Mouse (Mus musculus) left cerebral cortex, postnatal 36 days (tissue): Measurements from ENCODE around the gene Igf2bp2. TPM values are rescaled to one million over a fixed set of nuclear protein-coding genes. Genes with fewer than 3 reads are reported as not detected.

Source experiments
- DNase-seq, 2 experiments: peaks; one replicate each; pipeline ENCODE4 v3.0.0; 2021 to 2022; ENCODE audit warnings: low spot score in 2 of 2, mixed read lengths in 1 of 2
- intact Hi-C: fragments of 180-260 bp; cut with DNase I; formaldehyde crosslinking; loops from one replicate; pipeline ENCODE4 v1.15.1; 2025
- total RNA-seq, 2 experiments: library from RNA; stranded (reverse); gene quantifications; 2 replicates each; pipeline ENCODE4 v1.2.3; 2021

Igf2bp2 gene
- total RNA-seq, 2 experiments from 2014 or later: 0.79 to 2.4 TPM

- intact Hi-C loops: no loop called here
- DNase-seq: no peak
Measured at GRCm38 (mm10) chr16:22116058-22116457, 47.0 kb downstream of the Igf2bp2 start.

DNA sequence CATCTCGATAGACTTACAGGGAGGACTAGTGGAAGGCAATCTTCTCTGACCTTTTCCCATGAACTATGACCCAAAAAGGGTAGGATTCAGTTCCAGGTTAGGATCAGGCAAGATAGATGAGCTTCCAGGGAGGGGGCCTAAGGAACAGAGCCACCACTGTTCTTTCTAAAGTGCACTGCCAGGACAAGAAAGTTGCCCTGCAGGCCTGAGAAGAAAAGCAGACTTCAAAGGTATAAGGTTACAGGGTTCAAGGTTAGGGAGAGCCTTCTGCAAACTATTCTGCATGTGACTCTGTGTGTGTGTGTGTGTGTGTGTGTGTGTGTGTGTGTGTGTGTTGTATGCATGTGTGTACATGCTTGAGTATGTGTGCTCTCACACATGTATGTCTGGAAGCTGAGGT, 53.1 kb downstream of the Igf2bp2 start:
- intact Hi-C loops: no loop called here
- no peak for DNase-seq

- intact Hi-C loops: loop anchor here (5.0 kb wide), 1 partner anchor 183 kb away; no protein-coding TSS in a partner anchor
Measured at GRCm38 (mm10) chr16:22109159-22109558, 53.9 kb downstream of the Igf2bp2 start.

DNA sequence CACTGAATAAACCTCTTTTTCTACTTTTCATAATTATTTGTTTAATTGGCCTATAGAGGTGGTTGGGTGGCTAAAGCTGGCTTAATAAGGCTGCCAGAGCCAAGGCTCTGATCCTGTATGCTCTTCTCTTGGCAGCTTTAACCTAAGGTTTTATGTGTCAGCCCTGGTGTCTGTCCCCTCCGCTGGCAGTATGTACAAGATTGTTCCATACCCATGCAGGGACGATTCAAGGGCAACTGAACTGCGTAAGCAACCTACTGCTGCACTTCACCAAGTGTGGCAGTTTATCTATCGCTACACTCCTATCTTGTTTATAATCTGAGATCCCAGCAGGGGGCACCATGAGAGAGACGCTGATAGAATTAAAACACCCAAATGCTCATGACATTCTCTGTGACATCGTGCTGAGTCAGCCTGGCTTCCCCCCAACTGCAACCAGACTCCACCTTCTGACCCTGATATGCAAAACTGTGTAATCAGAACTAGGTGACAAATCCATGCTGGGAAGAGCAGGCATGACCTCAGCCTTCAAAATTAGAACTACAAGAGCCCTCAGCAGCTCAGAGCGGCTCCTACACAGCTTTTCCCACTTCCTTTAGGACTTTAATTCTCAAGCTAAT, 55.1 kb downstream of the Igf2bp2 start:
- peak in 1 of 2 experiments; percentile 14 for DNase-seq
- intact Hi-C loops: loop anchor here (5.0 kb wide), 1 partner anchor 184 kb away; no protein-coding TSS in a partner anchor

More at GRCm38 (mm10) chr16:22109159-22109558, 53.9 kb downstream of the Igf2bp2 start:
- DNase-seq: no peak

- DNase-seq: no peak
- intact Hi-C loops: loop anchor here (5.0 kb wide), 1 partner anchor 186 kb away; no protein-coding TSS in a partner anchor
Measured at GRCm38 (mm10) chr16:22106012-22106584, 57.0 kb downstream of the Igf2bp2 start.

DNA sequence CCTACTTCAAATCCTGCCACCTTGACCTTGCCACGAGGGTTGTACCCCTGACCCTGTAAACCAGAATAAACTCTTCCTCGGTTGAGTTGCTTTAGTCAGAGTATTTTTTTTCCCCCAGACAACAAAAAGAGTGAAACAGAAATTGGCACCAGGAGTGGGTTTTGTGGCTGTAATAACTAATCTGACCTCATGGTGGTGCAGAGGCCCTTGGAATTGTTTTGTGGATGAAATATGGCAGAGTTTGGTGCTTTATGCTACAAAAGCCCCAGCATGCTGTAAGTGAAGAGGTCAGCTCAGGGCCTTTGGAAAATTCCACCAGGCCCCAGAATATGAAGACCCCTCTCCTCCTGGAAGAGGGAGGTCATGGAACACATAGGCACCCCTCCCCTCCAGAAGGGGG, 63.0 kb downstream of the Igf2bp2 start:
- no peak for DNase-seq
- intact Hi-C loops: no loop called here

GRCm38 (mm10) chr16:22097659-22098058, 65.4 kb downstream of the Igf2bp2 start:
- intact Hi-C loops: no loop called here
- no peak for DNase-seq

DNA sequence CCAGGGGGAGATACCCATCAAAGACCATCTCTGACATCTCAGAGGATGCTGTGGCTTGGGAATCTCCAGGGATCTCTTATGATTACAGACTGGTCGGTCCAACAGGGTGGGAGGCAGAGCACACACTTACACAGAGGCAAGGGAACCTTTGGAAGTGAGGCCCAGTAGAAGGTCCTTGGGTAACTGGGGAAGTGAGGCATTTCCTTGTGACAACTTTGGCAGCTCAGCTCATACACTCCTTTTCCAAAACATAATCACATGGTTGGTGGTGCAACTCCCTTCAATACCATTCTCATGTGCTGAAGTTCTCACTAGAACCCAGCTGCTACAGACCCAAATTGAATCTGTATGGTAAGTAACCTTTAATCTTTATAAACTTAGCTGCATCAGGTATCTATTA, 67.3 kb downstream of the Igf2bp2 start:
- intact Hi-C loops: no loop called here

DNA sequence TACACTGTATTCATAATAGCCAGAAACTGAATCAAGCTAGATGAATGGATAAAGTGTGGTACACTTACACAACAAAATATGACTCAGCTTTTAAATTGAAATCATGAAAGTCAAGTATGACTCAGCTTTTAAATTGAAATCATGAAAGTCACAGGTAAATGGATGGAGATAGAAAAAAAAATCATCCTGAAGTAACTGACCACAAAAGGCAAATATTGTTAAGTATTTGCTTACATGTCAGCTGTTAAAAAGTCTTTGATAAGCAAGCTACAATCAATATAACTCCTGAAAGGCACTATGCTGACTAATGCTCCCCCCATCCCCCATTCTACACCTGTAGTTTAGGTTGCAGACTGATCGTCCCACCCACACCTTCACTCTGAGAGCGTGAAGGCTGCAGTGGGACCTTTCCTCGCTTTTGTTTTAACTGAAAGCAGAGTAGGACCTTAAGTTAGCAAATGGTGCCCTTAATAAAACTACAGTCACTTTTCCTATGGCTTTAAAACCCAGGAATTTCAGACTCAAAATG, 71.8 kb downstream of the Igf2bp2 start:
- no peak for DNase-seq
- intact Hi-C loops: no loop called here

More for the DNA sequence above, 67.3 kb downstream of the Igf2bp2 start:
- DNase-seq: no peak

DNA sequence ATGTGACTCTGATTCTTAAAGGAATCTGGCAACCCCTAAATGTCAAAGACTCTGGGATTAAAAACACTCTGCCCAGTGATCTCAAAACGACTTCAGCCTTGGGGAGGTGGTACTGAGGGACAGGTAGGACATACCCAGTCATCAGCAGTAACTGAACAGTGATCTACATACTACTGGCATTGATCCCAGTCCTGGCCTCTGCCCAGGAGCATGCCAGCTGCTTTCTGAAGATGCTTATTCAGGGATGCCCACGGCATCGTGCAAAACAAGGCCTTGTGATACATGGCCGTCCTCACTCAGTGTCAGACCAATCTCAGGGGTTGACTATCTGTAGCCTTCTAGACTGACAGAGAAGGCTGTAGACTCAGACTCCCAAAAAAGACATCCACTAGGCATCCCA, 77.7 kb downstream of the Igf2bp2 start:
- intact Hi-C loops: no loop called here
- DNase-seq: no peak

- no peak for DNase-seq
- intact Hi-C loops: no loop called here
Measured at GRCm38 (mm10) chr16:22080125-22080710, 82.9 kb downstream of the Igf2bp2 start.

DNA sequence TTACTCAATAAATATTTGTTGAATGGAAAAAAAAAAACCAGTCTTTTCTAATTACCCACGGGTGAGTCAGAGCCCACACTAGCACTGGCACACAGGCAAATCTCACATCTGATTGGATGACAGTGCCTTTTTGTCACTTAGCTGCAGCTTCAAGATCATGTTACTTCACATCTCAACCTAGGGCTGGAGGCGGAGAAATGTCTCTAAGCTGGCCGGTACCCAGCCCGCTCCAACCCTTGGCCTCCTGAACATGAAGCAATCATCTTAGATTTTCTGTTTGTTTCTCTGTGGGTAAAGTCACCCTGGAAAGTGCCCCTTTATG, 86.5 kb downstream of the Igf2bp2 start:
- DNase-seq: no peak
- intact Hi-C loops: no loop called here

GRCm38 (mm10) chr16:22075829-22076619, 87.1 kb downstream of the Igf2bp2 start:
- no peak for DNase-seq
- intact Hi-C loops: no loop called here

- intact Hi-C loops: no loop called here
Measured at GRCm38 (mm10) chr16:22075067-22075466, 88.0 kb downstream of the Igf2bp2 start.

DNA sequence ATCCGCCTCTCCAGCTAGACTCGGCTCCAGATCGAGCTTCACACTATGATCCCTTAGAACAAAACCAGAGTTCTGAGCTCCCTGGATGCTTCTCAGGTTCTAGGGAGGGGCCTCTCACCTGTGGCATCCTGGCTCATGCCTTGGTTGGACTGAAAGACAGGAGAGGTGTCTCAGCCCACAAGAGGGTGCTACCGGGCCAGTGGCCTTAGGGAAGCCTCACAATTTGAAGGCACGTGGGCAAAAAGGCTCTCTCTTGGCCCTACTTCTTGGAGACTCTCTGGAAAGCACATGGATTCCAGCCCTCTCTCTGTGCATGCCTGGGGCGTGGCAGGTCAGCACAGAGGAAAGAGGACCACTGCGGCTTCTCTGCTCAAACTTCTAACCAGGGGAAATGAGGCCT, 91.7 kb downstream of the Igf2bp2 start:
- intact Hi-C loops: no loop called here
- DNase-seq: no peak

More at GRCm38 (mm10) chr16:22075067-22075466, 88.0 kb downstream of the Igf2bp2 start:
- no peak for DNase-seq

DNA sequence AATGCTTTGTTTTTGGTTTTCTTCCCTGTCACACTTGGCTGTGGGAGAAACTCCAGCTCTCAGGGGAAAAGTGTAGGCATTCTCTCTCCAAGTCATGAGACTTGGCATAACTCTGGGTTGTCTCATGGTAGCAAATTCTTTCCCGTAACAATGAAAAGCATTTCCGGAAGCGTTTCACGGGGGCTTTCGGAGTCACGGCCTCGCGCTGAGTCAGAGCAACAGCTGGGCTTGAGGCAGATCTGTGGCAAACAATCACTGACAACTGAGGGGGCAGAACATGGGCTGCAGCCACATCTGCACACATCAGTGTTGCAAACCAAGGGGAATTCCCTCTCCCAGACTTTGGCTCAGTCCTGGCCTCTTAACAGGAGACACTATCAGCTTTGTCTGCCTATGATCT, 95.7 kb downstream of the Igf2bp2 start:
- DNase-seq: no peak
- intact Hi-C loops: no loop called here

- intact Hi-C loops: no loop called here
- no peak for DNase-seq
Measured at GRCm38 (mm10) chr16:22065536-22065935, 97.6 kb downstream of the Igf2bp2 start.

DNA sequence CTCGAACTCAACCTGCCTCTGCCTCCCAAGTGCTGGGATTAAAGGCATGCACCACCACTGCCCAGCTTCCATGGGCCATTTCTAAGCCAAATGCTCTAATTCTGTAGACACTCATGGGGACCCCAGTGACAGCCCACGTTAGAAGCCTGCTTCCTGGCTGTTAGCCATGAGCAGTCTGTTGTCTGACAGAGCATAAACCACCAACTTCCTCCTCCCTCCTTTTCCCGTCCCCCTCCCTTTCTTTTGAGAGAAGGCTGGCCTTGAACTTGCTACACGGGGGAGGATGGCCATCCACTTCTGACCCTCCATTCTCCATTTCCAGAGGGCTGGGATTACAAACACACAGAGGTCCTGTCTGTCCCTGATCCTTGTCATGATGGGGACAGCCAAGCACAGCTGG, 100.8 kb downstream of the Igf2bp2 start:
- DNase-seq: no peak
- intact Hi-C loops: no loop called here

- no peak for DNase-seq
- intact Hi-C loops: no loop called here
Measured at GRCm38 (mm10) chr16:22061555-22062160, 101.4 kb downstream of the Igf2bp2 start.

DNA sequence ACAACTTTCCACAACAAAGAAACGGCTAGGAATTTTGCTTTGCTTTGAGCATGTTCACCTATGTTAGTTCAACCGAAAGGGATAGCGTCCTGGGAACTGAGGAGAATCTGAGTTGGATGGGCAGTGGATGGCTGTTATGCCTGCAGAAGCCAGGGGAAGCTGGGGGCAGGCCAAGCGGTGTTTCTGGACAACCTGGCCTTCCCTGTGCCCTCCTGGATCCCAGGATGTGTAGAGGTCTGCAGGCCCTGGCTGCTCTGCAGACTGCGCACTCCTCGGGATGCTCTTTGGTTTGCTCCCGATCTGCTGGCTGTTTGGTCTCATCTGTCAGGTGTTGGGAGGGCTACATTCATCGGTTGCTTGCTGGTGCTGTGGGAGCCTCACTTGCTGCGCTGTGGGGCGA, 102.7 kb downstream of the Igf2bp2 start:
- DNase-seq: no peak
- intact Hi-C loops: no loop called here
